Mouse (Mus musculus): ENCODE results near the gene Hsd17b3. TPM values are rescaled to one million over a fixed set of nuclear protein-coding genes. Genes with fewer than 3 reads are reported as not detected.

Hsd17b3 gene
- polyA plus RNA-seq (2015; fragmentation: Nextera tagmentation; extraction: Ambion mirVana) = not detected in 2 replicates

- no peaks in the 10 kb centered on the region for H3K4me1 ChIP-seq (replicated peaks)
- no peaks in the 10 kb centered on the region for H3K9me3 ChIP-seq (replicated peaks)
- no peak within 1 kb of the TSS for H3K4me2 ChIP-seq
- H3K9ac ChIP-seq = no peak within 1 kb of the TSS
- no peak within 1 kb of the TSS for H3K27ac ChIP-seq (replicated peaks)
- H3K4me3 ChIP-seq (replicated peaks) = no peak within 1 kb of the TSS
- no peaks in the 10 kb centered on the region for H3K36me3 ChIP-seq (replicated peaks)
- H3K27me3 ChIP-seq = no peaks in the 10 kb centered on the region
- ATAC-seq (ENCODE audit: insufficient read depth) = no peak
- WGBS (ENCODE audit: insufficient replicate concordance) = 55% methylated on average over 4 of the region's 4 CpGs
Measured at GRCm38 (mm10) chr13:64089130-64089529, at the start of gene Hsd17b3. Gene Hsd17b3 (minus strand): TSS chr13:64089230.

DNA sequence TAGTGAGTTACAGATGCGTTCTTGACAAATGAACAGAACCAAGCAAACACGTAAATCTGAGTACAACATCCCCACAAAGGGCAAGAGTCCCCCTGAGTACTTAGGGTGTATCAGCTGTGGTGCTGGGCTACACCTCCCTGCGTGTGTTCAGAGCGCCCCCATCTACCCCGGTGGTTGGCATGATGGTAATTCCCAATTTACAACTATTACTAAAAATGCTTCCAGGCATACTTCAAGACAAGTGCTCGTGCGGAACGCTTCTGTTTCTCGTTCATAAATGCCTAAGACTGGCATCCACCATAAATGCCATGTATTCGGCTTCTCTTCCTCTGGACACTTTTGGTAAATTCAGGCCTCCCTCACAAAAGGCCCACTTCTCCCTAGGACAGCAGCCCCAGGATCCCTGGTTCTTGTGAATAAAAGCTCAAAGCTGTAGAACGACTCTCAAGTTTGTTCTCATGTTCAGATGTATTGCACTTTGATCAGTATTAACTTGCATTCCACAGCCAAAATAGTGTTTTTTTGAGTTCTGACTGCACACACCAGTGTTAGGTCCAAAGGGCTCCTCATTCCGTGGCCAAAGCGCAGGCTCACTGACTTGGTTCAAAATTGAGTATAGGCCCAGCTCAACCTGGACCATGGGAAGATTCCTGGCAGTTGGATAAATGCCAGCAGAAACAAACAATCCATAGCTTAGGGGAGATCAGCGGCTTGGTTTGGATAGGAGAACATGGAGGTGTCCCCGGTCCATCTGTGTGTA lies 40.8 kb upstream of the Hsd17b3 start:
- Histone ChIP-seq H3K4me3 (replicated peaks) (peak overlapping the region; percentile 62), H3K9me3 (replicated peaks) (no peaks in the 10 kb centered on the region), H3K4me1 (replicated peaks) (peaks cover 16% of the 10 kb centered on the region), H3K4me2 (peak overlapping the region; percentile 74), H3K27me3 (no peaks in the 10 kb centered on the region), H3K36me3 (replicated peaks) (peaks cover 36% of the 10 kb centered on the region), H3K27ac (replicated peaks) (peak overlapping the region; percentile 78), H3K9ac (peak overlapping the region; percentile 55)
- ATAC-seq (ENCODE audit: insufficient read depth) = peak; percentile 75
- WGBS (ENCODE audit: insufficient replicate concordance) = 39% methylated on average over 15 of the region's 15 CpGs

DNA sequence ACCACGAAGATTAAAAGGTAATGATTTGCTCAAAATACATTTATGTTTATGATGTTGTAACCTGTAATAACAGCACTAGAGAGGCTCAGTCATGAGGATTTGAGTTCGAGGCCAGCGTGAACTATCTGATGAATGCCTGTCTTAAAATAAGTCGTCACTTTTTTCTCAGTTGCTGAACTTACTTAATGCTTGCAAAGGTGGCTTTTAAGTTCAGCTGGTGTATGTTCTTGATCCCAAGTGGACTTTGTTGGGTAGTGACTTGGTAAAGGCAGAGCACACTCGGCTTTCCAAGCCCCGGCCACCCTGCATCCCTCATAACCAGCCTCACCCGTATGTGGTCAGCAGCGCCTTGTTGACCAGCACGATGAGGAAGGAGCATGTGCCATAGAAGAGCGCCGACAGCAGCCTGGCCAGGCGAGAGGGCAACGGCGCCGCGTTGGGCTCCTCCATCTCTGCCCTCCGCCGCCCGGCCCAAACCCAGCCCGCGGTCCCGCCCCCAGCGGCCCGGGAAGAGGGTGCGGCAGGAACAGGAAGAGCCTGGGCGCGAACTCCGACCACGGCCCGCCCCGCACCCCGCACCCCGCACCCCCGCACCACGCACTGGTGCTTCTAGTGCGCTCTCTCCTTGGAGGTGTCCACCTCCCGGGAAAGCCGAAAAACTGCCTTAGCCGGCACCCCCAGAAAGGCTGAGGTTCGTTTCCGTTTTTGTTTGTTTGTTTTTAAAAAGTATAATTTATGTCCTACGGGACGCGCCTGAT lies 40.0 kb upstream of the Hsd17b3 start, which contains the start of gene Slc35d2:
TSS of gene Slc35d2 (minus strand) at position 511 of the 758 bp plus-strand sequence.
- Histone ChIP-seq H3K9me3 (replicated peaks) (no peaks in the 10 kb centered on the region), H3K27ac (replicated peaks) (peak within 1 kb of the TSS; percentile 78), H3K4me2 (peak within 1 kb of the TSS; percentile 74), H3K4me1 (replicated peaks) (peaks cover 16% of the 10 kb centered on the region), H3K27me3 (no peaks in the 10 kb centered on the region), H3K4me3 (replicated peaks) (peak within 1 kb of the TSS; percentile 62), H3K9ac (peak within 1 kb of the TSS; percentile 55), H3K36me3 (replicated peaks) (peaks cover 29% of the 10 kb centered on the region)
- 6% methylated on average over 44 of the region's 44 CpGs for WGBS (ENCODE audit: insufficient replicate concordance)
- peak; percentile 82 for ATAC-seq (ENCODE audit: insufficient read depth)

DNA sequence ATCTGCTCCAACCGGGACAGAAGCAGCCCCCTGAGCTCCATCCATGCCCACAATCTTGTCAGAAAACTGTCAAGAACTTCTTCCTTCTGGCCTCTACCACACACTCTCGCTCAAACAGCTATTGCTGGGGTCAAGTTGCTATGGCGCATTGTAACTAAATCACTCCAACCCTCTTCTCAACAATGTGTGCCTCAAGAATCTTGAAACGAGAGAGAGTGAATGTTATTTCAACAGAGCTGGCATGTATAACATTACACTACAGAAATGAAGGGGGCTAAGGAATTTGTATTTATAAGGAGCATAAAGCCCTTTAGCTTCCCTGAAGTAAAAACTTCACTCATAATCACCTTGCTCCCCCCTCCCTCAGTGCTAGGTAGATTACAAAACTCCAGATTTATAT lies 37.3 kb upstream of the Hsd17b3 start:
- Histone ChIP-seq H3K9ac (no peak overlapping the region), H3K4me1 (replicated peaks) (peaks cover 16% of the 10 kb centered on the region), H3K4me3 (replicated peaks) (no peak overlapping the region), H3K27ac (replicated peaks) (no peak overlapping the region), H3K36me3 (replicated peaks) (peaks cover 10% of the 10 kb centered on the region), H3K27me3 (no peaks in the 10 kb centered on the region), H3K4me2 (no peak overlapping the region), H3K9me3 (replicated peaks) (no peaks in the 10 kb centered on the region)
- 41% methylated on average over 4 of the region's 4 CpGs for WGBS (ENCODE audit: insufficient replicate concordance)
- no peak for ATAC-seq (ENCODE audit: insufficient read depth)

GRCm38 (mm10) chr13:64124886-64125285 lies 35.9 kb upstream of the Hsd17b3 start:
- Histone ChIP-seq H3K9ac (no peak overlapping the region), H3K4me2 (no peak overlapping the region), H3K4me1 (replicated peaks) (peaks cover 12% of the 10 kb centered on the region), H3K36me3 (replicated peaks) (no peaks in the 10 kb centered on the region), H3K9me3 (replicated peaks) (no peaks in the 10 kb centered on the region), H3K27ac (replicated peaks) (no peak overlapping the region), H3K4me3 (replicated peaks) (no peak overlapping the region), H3K27me3 (no peaks in the 10 kb centered on the region)
- 80% methylated on average over 6 of the region's 6 CpGs for WGBS (ENCODE audit: insufficient replicate concordance)
- ATAC-seq (ENCODE audit: insufficient read depth) = no peak

DNA sequence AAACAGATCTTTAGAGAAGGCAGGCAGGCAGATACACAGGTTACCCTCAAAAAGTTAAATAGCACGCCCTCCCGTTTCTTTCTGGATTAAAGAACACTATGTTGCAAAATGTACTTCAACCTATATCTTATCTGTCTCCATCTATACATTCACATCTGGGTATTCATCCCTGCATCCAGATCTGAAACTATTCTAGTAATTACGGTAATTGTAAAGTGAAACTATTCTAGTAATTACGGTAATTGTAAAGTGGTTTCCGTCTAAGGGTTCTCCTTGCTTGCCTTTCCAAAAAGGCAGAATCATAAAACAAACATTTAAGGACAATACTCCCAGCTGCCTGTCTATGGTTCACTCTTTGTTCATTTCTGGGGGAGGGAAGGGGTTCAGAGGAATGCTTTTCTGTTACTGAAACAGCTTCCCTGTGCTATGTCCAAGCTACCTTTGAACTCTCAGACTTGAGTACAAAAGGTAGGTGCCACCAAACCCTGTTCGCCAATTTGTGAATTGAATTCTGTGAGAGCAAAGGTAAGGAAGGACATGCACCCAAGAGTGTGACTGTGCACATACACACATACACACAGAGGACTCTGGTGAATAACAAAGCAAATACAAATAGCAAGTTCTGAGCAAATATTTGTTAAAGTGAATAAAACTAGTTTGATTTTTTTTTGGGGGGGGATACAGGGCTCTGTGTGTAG lies 34.6 kb upstream of the Hsd17b3 start:
- no peak overlapping the region for H3K9ac ChIP-seq
- no peaks in the 10 kb centered on the region for H3K9me3 ChIP-seq (replicated peaks)
- H3K27ac ChIP-seq (replicated peaks) = no peak overlapping the region; the same call in 1 of the 2 replicates
- ATAC-seq (ENCODE audit: insufficient read depth) = peak; percentile 31; the same call in 1 of the 2 replicates
- WGBS (ENCODE audit: insufficient replicate concordance) = 40% methylated on average over 6 of the region's 6 CpGs
- no peaks in the 10 kb centered on the region for H3K27me3 ChIP-seq
- H3K36me3 ChIP-seq (replicated peaks) = no peaks in the 10 kb centered on the region
- H3K4me2 ChIP-seq = no peak overlapping the region
- H3K4me3 ChIP-seq (replicated peaks) = no peak overlapping the region
- no peaks in the 10 kb centered on the region for H3K4me1 ChIP-seq (replicated peaks)

- Histone ChIP-seq H3K36me3 (replicated peaks) (0 out of 2 replicates have a peak, but pooled peaks cover 4% of the 10 kb centered on the region), H3K27ac (replicated peaks) (no peak overlapping the region), H3K4me2 (no peak overlapping the region), H3K4me1 (replicated peaks) (no peaks in the 10 kb centered on the region), H3K9me3 (replicated peaks) (no peaks in the 10 kb centered on the region), H3K9ac (no peak overlapping the region), H3K4me3 (replicated peaks) (no peak overlapping the region), H3K27me3 (no peaks in the 10 kb centered on the region)
- no peak for ATAC-seq (ENCODE audit: insufficient read depth)
- 33% methylated on average over 4 of the region's 4 CpGs for WGBS (ENCODE audit: insufficient replicate concordance)
Measured at GRCm38 (mm10) chr13:64120760-64121159, 31.7 kb upstream of the Hsd17b3 start.

DNA sequence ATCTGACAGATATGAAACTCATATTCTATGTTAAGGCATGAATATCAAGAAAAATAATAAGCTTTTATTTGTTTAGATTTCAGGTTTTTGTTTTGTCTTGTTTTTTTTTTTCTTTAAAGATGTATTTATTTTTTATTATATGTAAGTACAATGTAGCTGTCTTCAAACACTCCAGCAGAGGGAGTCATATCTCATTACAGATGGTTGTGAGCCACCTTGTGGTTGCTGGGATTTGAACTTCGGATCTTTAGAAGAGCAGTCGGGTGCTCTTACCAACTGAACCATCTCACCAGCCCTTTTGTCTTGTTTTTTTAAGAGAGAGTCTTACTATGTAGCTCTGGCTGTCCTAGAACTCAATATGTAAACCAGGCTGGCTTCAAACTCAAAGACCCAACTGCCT lies 28.4 kb upstream of the Hsd17b3 start:
- no peak overlapping the region for H3K27ac ChIP-seq (replicated peaks)
- no peak overlapping the region for H3K4me3 ChIP-seq (replicated peaks)
- no peak overlapping the region for H3K4me2 ChIP-seq
- H3K9ac ChIP-seq = no peak overlapping the region
- WGBS (ENCODE audit: insufficient replicate concordance) = 34% methylated on average over 2 of the region's 2 CpGs
- no peaks in the 10 kb centered on the region for H3K4me1 ChIP-seq (replicated peaks)
- ATAC-seq (ENCODE audit: insufficient read depth) = no peak
- H3K36me3 ChIP-seq (replicated peaks) = 0 out of 2 replicates have a peak, but pooled peaks cover 7% of the 10 kb centered on the region
- no peaks in the 10 kb centered on the region for H3K27me3 ChIP-seq
- no peaks in the 10 kb centered on the region for H3K9me3 ChIP-seq (replicated peaks)

DNA sequence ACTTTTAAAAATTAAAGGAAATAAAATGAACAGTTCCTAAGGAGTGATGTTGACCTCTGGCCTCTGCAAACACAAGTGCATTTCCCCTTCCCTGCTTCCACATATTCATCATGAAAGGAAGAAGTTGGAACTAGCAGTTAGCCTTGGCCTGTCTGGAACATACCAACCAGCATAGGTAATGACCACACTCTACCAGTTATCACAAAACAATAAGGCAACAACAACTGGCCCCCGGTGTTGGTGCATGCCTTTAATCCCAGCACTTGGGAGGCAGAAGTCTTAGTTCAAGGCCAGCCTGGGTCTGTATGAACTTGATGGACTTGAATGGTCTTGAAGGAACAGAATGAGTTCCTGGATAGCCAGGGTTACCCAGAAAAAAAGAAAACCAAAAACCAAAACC lies 21.4 kb upstream of the Hsd17b3 start:
- Histone ChIP-seq H3K4me2 (no peak overlapping the region), H3K27ac (replicated peaks) (no peak overlapping the region), H3K4me1 (replicated peaks) (peaks cover 12% of the 10 kb centered on the region), H3K9ac (no peak overlapping the region), H3K4me3 (replicated peaks) (no peak overlapping the region), H3K9me3 (replicated peaks) (no peaks in the 10 kb centered on the region), H3K27me3 (no peaks in the 10 kb centered on the region), H3K36me3 (replicated peaks) (0 out of 2 replicates have a peak, but pooled peaks cover 3% of the 10 kb centered on the region)
- 74% methylated on average over 1 of the region's 1 CpGs for WGBS (ENCODE audit: insufficient replicate concordance)
- no peak for ATAC-seq (ENCODE audit: insufficient read depth)

GRCm38 (mm10) chr13:64108381-64108850 lies 19.4 kb upstream of the Hsd17b3 start:
- Histone ChIP-seq H3K27me3 (no peaks in the 10 kb centered on the region), H3K4me2 (no peak overlapping the region), H3K36me3 (replicated peaks) (0 out of 2 replicates have a peak, but pooled peaks cover 2% of the 10 kb centered on the region), H3K4me1 (replicated peaks) (peaks cover 12% of the 10 kb centered on the region), H3K27ac (replicated peaks) (no peak overlapping the region), H3K4me3 (replicated peaks) (no peak overlapping the region), H3K9me3 (replicated peaks) (no peaks in the 10 kb centered on the region), H3K9ac (no peak overlapping the region)
- 18% methylated on average over 5 of the region's 5 CpGs for WGBS (ENCODE audit: insufficient replicate concordance)
- no peak for ATAC-seq (ENCODE audit: insufficient read depth)

All from liver, embryonic 15.5 days (tissue).